Mouse (Mus musculus) hindbrain, embryonic 14.5 days (tissue): ENCODE measurements around the gene Dcdc2b. TPM values are rescaled to one million over a fixed set of nuclear protein-coding genes. Genes with fewer than 3 reads are reported as not detected.

ENCODE experiments used
- ATAC-seq: fragments of 200-750 bp; cut with Nextera tagmentation; 2 replicates; pipeline ENCODE4 v1.8.0; 2017; ENCODE audit warnings: moderate number of reproducible peaks, mild to moderate bottlenecking, moderate TSS enrichment, moderate library complexity; ENCODE audit not compliant: low FRiP score
- DNase-seq: peaks from one replicate; pipeline ENCODE4 v3.0.0-alpha.2; 2015; ENCODE audit warnings: low spot score
- H3K27ac ChIP-seq: fragments of 300-500 bp; sonication (generic); 2 replicates; pipeline ENCODE4 v1.5.1; 2014; ENCODE audit warnings: mild to moderate bottlenecking, moderate library complexity
- H3K27me3 ChIP-seq: fragments of 300-500 bp; sonication (generic); 2 replicates; pipeline ENCODE4 v1.6.1; 2014; ENCODE audit warnings: mild to moderate bottlenecking, low read length, mixed read lengths; ENCODE audit not compliant: control insufficient read depth, insufficient read depth
- H3K36me3 ChIP-seq: fragments of 300-500 bp; sonication (generic); replicated peaks from 2 replicates; pipeline ENCODE4 v1.6.1; 2014; ENCODE audit not compliant: control insufficient read depth, insufficient read depth
- H3K4me1 ChIP-seq: fragments of 300-500 bp; sonication (generic); replicated peaks from 2 replicates; pipeline ENCODE4 v1.6.1; 2014; ENCODE audit warnings: antibody characterized with exemption, low read length, mixed read lengths; ENCODE audit not compliant: control insufficient read depth, insufficient read depth
- H3K4me2 ChIP-seq: fragments of 300-500 bp; sonication (generic); replicated peaks from 2 replicates; pipeline ENCODE4 v1.6.1; 2014; ENCODE audit warnings: mild to moderate bottlenecking, moderate library complexity
- H3K4me3 ChIP-seq: fragments of 300-500 bp; sonication (generic); replicated peaks from 2 replicates; pipeline ENCODE4 v1.5.1; 2014; ENCODE audit warnings: mild to moderate bottlenecking, low read length
- H3K9ac ChIP-seq: fragments of 300-500 bp; sonication (generic); 2 replicates; pipeline ENCODE4 v1.6.1; 2014
- H3K9me3 ChIP-seq: fragments of 300-500 bp; sonication (generic); 2 replicates; pipeline ENCODE4 v1.6.1; 2016; ENCODE audit warnings: low read length; ENCODE audit not compliant: control insufficient read depth
- WGBS: fragments of 180-500 bp; shearing (Covaris S2); extraction: QIAGEN DNeasy Blood & Tissue Kit; methylation state at CpG from one replicate; pipeline ENCODE4 v1.1.7; 2014; 5-methylcytosine and 5-hydroxymethylcytosine counted together
- polyA plus RNA-seq: library from polyadenylated mRNA; unstranded; fragments of >200 nt; fragmentation: Nextera tagmentation; extraction: Ambion mirVana; gene quantifications from 2 replicates; pipeline ENCODE4 v1.2.1, GENCODE M21; 2014

The Dcdc2b gene
- polyA plus RNA-seq, 1 experiment from 2014 or later, result 5.4 TPM

GRCm38 (mm10) chr4:129573430-129573829 lies 40.6 kb downstream of the Dcdc2b start, which contains the start of gene Lck:
TSS of gene Lck (minus strand) at chr4:129573641.
- DNase-seq, result no peak
- WGBS, result 95% methylated on average over 8 of the region's 8 CpGs
- no peak within 1 kb of the TSS for H3K4me3 ChIP-seq
- H3K4me2 ChIP-seq, result no peak within 1 kb of the TSS
- no peak within 1 kb of the TSS for H3K27ac ChIP-seq
- no peaks in the 10 kb centered on the region for H3K36me3 ChIP-seq
- no peaks in the 10 kb centered on the region for H3K9me3 ChIP-seq
- H3K27me3 ChIP-seq, result no peaks in the 10 kb centered on the region
- no peak within 1 kb of the TSS for H3K9ac ChIP-seq
- no peak for ATAC-seq
- H3K4me1 ChIP-seq, result no peaks in the 10 kb centered on the region

- ATAC-seq, result no peak
- Histone ChIP-seq H3K27me3 (no peaks in the 10 kb centered on the region), H3K9me3 (no peaks in the 10 kb centered on the region), H3K27ac (no peak overlapping the region), H3K36me3 (no peaks in the 10 kb centered on the region), H3K4me3 (no peak overlapping the region), H3K4me2 (no peak overlapping the region), H3K9ac (no peak overlapping the region), H3K4me1 (no peaks in the 10 kb centered on the region)
- DNase-seq, result no peak
- 94% methylated on average over 4 of the region's 4 CpGs for WGBS
Measured at GRCm38 (mm10) chr4:129573093-129573370, 41.0 kb downstream of the Dcdc2b start.

- no peaks in the 10 kb centered on the region for H3K4me1 ChIP-seq
- WGBS, result 87% methylated on average over 13 of the region's 13 CpGs
Measured at GRCm38 (mm10) chr4:129572236-129573092, 41.6 kb downstream of the Dcdc2b start.

GRCm38 (mm10) chr4:129571551-129572084 lies 42.4 kb downstream of the Dcdc2b start:
- no peak overlapping the region for H3K4me2 ChIP-seq
- no peak for DNase-seq
- H3K27me3 ChIP-seq, result no peaks in the 10 kb centered on the region
- H3K9ac ChIP-seq, result no peak overlapping the region
- H3K4me3 ChIP-seq, result no peak overlapping the region
- 75% methylated on average over 8 of the region's 8 CpGs for WGBS
- H3K9me3 ChIP-seq, result no peaks in the 10 kb centered on the region
- ATAC-seq, result no peak
- no peaks in the 10 kb centered on the region for H3K4me1 ChIP-seq
- no peaks in the 10 kb centered on the region for H3K36me3 ChIP-seq
- no peak overlapping the region for H3K27ac ChIP-seq

More at GRCm38 (mm10) chr4:129572236-129573092, 41.6 kb downstream of the Dcdc2b start:
- H3K4me2 ChIP-seq, result no peak overlapping the region
- DNase-seq (no peak), ATAC-seq (no peak)
- H3K27me3 ChIP-seq, result no peaks in the 10 kb centered on the region
- H3K9me3 ChIP-seq, result no peaks in the 10 kb centered on the region
- H3K9ac ChIP-seq, result no peak overlapping the region
- H3K27ac ChIP-seq, result no peak overlapping the region
- no peaks in the 10 kb centered on the region for H3K36me3 ChIP-seq
- H3K4me3 ChIP-seq, result no peak overlapping the region

- no peak for ATAC-seq
- Histone ChIP-seq H3K4me2 (no peak overlapping the region), H3K9me3 (no peaks in the 10 kb centered on the region), H3K36me3 (no peaks in the 10 kb centered on the region), H3K4me3 (no peak overlapping the region), H3K27ac (no peak overlapping the region), H3K9ac (no peak overlapping the region), H3K4me1 (no peaks in the 10 kb centered on the region), H3K27me3 (no peaks in the 10 kb centered on the region)
- DNase-seq, result no peak
- 86% methylated on average over 6 of the region's 6 CpGs for WGBS
Measured at GRCm38 (mm10) chr4:129570028-129570427, 44.0 kb downstream of the Dcdc2b start.

GRCm38 (mm10) chr4:129568366-129568765 lies 45.7 kb downstream of the Dcdc2b start:
- no peak for DNase-seq
- Histone ChIP-seq H3K27ac (no peak overlapping the region), H3K27me3 (no peaks in the 10 kb centered on the region), H3K4me3 (no peak overlapping the region), H3K9ac (no peak overlapping the region), H3K36me3 (no peaks in the 10 kb centered on the region), H3K4me1 (no peaks in the 10 kb centered on the region), H3K4me2 (no peak overlapping the region), H3K9me3 (no peaks in the 10 kb centered on the region)
- ATAC-seq, result no peak
- WGBS, result 94% methylated on average over 7 of the region's 7 CpGs

GRCm38 (mm10) chr4:129565139-129565538 lies 48.9 kb downstream of the Dcdc2b start:
- ATAC-seq (no peak), DNase-seq (no peak)
- Histone ChIP-seq H3K27me3 (no peaks in the 10 kb centered on the region), H3K36me3 (no peaks in the 10 kb centered on the region), H3K27ac (no peak overlapping the region), H3K9ac (no peak overlapping the region), H3K4me1 (no peaks in the 10 kb centered on the region), H3K4me3 (no peak overlapping the region), H3K9me3 (no peaks in the 10 kb centered on the region), H3K4me2 (no peak overlapping the region)
- WGBS, result 85% methylated on average over 6 of the region's 6 CpGs

- DNase-seq (no peak), ATAC-seq (no peak)
- Histone ChIP-seq H3K9ac (no peak overlapping the region), H3K4me1 (no peaks in the 10 kb centered on the region), H3K27me3 (no peaks in the 10 kb centered on the region), H3K27ac (no peak overlapping the region), H3K4me2 (no peak overlapping the region), H3K36me3 (no peaks in the 10 kb centered on the region), H3K9me3 (no peaks in the 10 kb centered on the region), H3K4me3 (no peak overlapping the region)
- 70% methylated on average over 8 of the region's 8 CpGs for WGBS
Measured at GRCm38 (mm10) chr4:129563718-129564117, 50.3 kb downstream of the Dcdc2b start.

GRCm38 (mm10) chr4:129561184-129561583 lies 52.9 kb downstream of the Dcdc2b start:
- H3K4me1 ChIP-seq, result peaks cover 6% of the 10 kb centered on the region
- no peaks in the 10 kb centered on the region for H3K9me3 ChIP-seq
- H3K36me3 ChIP-seq, result no peaks in the 10 kb centered on the region
- H3K4me3 ChIP-seq, result no peak overlapping the region
- H3K27ac ChIP-seq, result no peak overlapping the region
- WGBS, result 91% methylated on average over 5 of the region's 5 CpGs
- no peak for ATAC-seq
- H3K27me3 ChIP-seq, result no peaks in the 10 kb centered on the region
- no peak overlapping the region for H3K9ac ChIP-seq
- no peak overlapping the region for H3K4me2 ChIP-seq
- DNase-seq, result no peak
